Mouse (Mus musculus) liver, adult 2 months (tissue): Measurements from ENCODE around the gene Olfr231.

Experiments used
- CTCF ChIP-seq: fragments of 200-500 bp; IDR thresholded peaks from 2 replicates; pipeline ENCODE4 v1.5.1; 2011; ENCODE audit warnings: low read depth, low read length, control low read depth
- POLR2A ChIP-seq: fragments of 200-500 bp; IDR thresholded peaks from 2 replicates; pipeline ENCODE4 v1.6.1; 2011; ENCODE audit warnings: low read length, control low read depth; ENCODE audit not compliant: insufficient read depth; ENCODE audit errors: extremely low read depth

- TF ChIP-seq CTCF (no peak), POLR2A (no peak)
Measured at GRCm38 (mm10) chr1:174121062-174121461, at the start of gene Olfr231.
